Mouse (Mus musculus) E14TG2a.4 (cell line): Measurements from ENCODE around the gene Zfp408.
A peak's percentile ranks its signal among the peaks of the same experiment; 100 is the strongest.

Experiments used
- H3K27me3 ChIP-seq: 2 replicates; pipeline ENCODE4 v1.6.1; 2014; ENCODE audit warnings: low read length, control low read depth; ENCODE audit not compliant: insufficient read depth
- H3K36me3 ChIP-seq: 2 replicates; pipeline ENCODE4 v1.6.1; 2014; ENCODE audit warnings: low read length, control low read depth; ENCODE audit not compliant: insufficient read depth
- H3K4me1 ChIP-seq: replicated peaks from 2 replicates; pipeline ENCODE4 v1.6.1; 2014; ENCODE audit warnings: low read depth, low read length, control low read depth
- H3K4me3 ChIP-seq: replicated peaks from 2 replicates; pipeline ENCODE4 v1.5.1; 2014; ENCODE audit warnings: mild to moderate bottlenecking, low read length
- H3K9me3 ChIP-seq: 2 replicates; pipeline ENCODE4 v1.6.1; 2014; ENCODE audit warnings: low read length, control low read depth
- CTCF ChIP-seq: conservative IDR thresholded peaks from 2 replicates; pipeline ENCODE4 v1.5.1; 2014; ENCODE audit warnings: low read length
- NANOG ChIP-seq: IDR thresholded peaks from 2 replicates; pipeline ENCODE4 v1.6.1; 2014; ENCODE audit warnings: borderline replicate concordance, low read length, mixed read lengths
- POU5F1 ChIP-seq: IDR thresholded peaks from 2 replicates; pipeline ENCODE4 v1.6.1; 2014; ENCODE audit warnings: low read length, borderline replicate concordance

The Zfp408 gene

DNA sequence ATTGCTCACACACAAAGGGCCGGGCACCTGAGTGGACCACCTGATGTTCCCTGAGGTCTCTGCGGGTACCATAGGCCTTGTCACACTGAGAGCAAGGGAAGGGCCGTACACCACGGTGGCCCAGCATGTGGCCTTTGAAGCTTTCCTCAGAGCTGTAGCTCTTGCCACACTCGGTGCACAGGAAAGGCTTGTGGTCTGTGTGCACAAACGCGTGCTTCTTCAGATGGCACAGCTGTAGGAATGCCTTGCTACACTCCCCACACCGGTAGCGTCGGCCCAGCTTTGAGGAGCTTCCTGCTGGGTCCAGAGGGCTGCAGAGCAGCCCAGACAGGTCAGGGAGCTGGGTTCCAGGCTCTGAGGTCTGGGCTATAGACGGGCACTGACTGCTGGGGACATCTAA, 3.8 kb downstream of the Zfp408 start:
- Histone ChIP-seq H3K36me3 (peaks cover 64% of the 10 kb centered on the region), H3K27me3 (no peaks in the 10 kb centered on the region), H3K9me3 (no peaks in the 10 kb centered on the region), H3K4me1 (peaks cover 79% of the 10 kb centered on the region), H3K4me3 (peak overlapping the region; percentile 67)
- no peak for TF ChIP-seq CTCF
- no peak for TF ChIP-seq NANOG
- no peak for TF ChIP-seq POU5F1

GRCm38 (mm10) chr2:91645354-91645753, 4.2 kb downstream of the Zfp408 start:
- Histone ChIP-seq H3K4me1 (peaks cover 74% of the 10 kb centered on the region), H3K9me3 (no peaks in the 10 kb centered on the region), H3K36me3 (peaks cover 64% of the 10 kb centered on the region), H3K4me3 (peak overlapping the region; percentile 67), H3K27me3 (no peaks in the 10 kb centered on the region)
- TF ChIP-seq CTCF (no peak), POU5F1 (no peak), NANOG (no peak)

DNA sequence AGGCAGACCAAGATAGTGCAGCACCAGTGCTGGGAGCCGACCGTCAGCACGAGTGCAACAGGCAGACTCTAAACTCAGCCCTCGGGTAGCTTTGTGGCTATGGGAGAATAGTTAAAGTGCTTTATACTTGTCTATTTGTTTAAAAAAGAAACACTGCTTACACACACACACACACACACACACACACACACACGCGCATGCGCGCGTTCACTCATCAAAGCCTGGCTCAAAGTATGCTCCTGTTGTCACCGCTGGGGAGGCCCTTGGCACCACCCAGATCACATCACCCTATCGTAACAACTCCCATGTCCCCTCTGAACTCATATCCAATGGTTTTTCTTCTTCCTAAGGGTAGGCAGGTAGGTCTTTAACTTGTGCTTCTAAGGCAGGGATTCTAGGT, 5.6 kb downstream of the Zfp408 start:
- Histone ChIP-seq H3K4me1 (peaks cover 75% of the 10 kb centered on the region), H3K4me3 (no peak overlapping the region), H3K27me3 (no peaks in the 10 kb centered on the region), H3K36me3 (peaks cover 64% of the 10 kb centered on the region), H3K9me3 (no peaks in the 10 kb centered on the region)
- TF ChIP-seq NANOG, result no peak
- no peak for TF ChIP-seq CTCF
- no peak for TF ChIP-seq POU5F1

DNA sequence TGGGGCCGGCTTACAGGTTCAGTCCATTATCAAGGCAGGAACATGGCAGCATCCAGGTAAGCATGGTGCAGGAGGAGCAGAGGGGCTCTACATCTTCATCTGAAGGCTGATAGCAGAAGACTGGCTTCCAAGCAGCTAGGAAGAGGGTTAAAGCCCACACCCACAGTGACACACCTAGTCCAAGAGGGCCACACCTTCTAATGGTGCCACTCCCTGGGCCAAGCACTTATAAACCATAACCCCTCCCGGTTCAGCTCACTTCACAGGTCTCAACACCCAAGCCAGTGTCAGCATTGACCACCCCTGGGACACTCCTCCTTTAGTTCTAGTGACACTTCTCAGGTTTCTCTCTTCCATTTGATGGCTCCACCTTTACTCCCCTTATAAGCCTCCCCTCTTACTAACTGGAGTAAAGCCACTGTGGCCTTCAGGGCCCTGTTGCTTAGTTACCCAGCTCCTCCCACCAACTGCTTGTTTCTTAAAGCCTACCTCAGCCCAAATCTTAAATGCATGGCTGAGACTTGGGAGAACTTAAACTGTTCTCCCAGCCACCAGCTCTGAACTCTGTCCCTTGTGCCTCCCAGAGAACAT, 6.7 kb downstream of the Zfp408 start:
- H3K27me3 ChIP-seq, result no peaks in the 10 kb centered on the region
- H3K4me3 ChIP-seq, result no peak overlapping the region
- TF ChIP-seq CTCF, result no peak
- TF ChIP-seq NANOG, result no peak
- no peak for TF ChIP-seq POU5F1

DNA sequence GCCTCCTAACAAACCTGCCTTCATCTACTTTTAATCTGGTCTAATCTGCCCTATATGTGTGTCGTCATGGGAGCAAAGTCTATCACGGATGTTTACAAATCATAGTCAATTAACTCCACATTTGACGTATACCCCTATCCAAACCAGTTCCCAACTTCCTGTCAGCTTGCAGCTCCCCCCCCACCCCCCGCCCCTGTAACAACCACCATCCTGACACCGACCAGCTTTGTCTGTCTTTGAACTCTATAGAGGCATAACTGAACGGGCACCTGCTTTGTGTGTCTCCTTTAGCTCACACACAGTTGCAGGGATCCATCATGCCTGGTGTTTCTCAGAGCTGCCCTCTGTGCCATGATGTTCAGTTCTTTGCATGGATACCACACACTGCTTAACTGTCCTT, 10.7 kb downstream of the Zfp408 start:
- no peak for TF ChIP-seq CTCF
- TF ChIP-seq NANOG, result no peak
- no peak for TF ChIP-seq POU5F1
- Histone ChIP-seq H3K9me3 (no peaks in the 10 kb centered on the region), H3K4me3 (no peak overlapping the region), H3K4me1 (peaks cover 67% of the 10 kb centered on the region), H3K27me3 (no peaks in the 10 kb centered on the region), H3K36me3 (peaks cover 21% of the 10 kb centered on the region)

More for the DNA sequence above, 6.7 kb downstream of the Zfp408 start:
- Histone ChIP-seq H3K36me3 (peaks cover 61% of the 10 kb centered on the region), H3K9me3 (no peaks in the 10 kb centered on the region), H3K4me1 (peaks cover 70% of the 10 kb centered on the region)

GRCm38 (mm10) chr2:91636727-91637338, 12.8 kb downstream of the Zfp408 start:
- 0 out of 2 replicates have a peak, but pooled peaks cover 3% of the 10 kb centered on the region for H3K36me3 ChIP-seq
- H3K4me1 ChIP-seq, result peaks cover 58% of the 10 kb centered on the region
- TF ChIP-seq POU5F1 (no peak), NANOG (no peak), CTCF (no peak)
- H3K27me3 ChIP-seq, result no peaks in the 10 kb centered on the region
- H3K9me3 ChIP-seq, result no peaks in the 10 kb centered on the region
- peak overlapping the region; percentile 74; the same call in 1 of the 2 replicates for H3K4me3 ChIP-seq

DNA sequence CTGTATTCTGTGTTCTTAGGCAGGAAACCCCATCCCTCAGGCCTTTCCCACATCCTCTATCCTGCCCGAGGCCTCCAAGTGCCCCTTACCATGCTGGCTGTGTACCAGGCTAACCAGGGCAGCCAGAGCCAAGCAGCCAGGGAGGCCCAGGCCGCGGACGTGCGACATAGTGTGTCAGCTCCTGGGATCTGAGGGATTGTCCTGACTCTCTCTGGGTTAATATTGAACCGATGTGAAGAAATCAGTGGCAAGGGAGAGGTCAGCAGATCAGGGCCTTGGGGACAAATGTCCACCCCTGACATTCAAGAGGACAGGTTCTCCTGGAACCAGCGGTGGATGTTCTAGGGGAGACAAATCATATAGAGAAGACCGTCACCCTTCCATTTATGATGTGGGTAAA, 13.4 kb downstream of the Zfp408 start, which contains the start of gene F2:
TSS of gene F2 (minus strand) at position 186 of the 400 bp plus-strand sequence.
- peaks cover 59% of the 10 kb centered on the region for H3K4me1 ChIP-seq
- no peaks in the 10 kb centered on the region for H3K9me3 ChIP-seq
- no peaks in the 10 kb centered on the region for H3K36me3 ChIP-seq
- H3K4me3 ChIP-seq, result peak within 1 kb of the TSS; percentile 74
- no peak for TF ChIP-seq NANOG
- no peak for TF ChIP-seq POU5F1
- TF ChIP-seq CTCF, result no peak
- H3K27me3 ChIP-seq, result no peaks in the 10 kb centered on the region

- Histone ChIP-seq H3K36me3 (no peaks in the 10 kb centered on the region), H3K4me3 (peak overlapping the region; percentile 74), H3K9me3 (no peaks in the 10 kb centered on the region), H3K4me1 (peaks cover 65% of the 10 kb centered on the region), H3K27me3 (peaks cover 3% of the 10 kb centered on the region)
- TF ChIP-seq NANOG (no peak), POU5F1 (no peak), CTCF (no peak)
These were observed 14.1 kb downstream of the Zfp408 start for GRCm38 (mm10) chr2:91635486-91635885.

GRCm38 (mm10) chr2:91634841-91635240, 14.8 kb downstream of the Zfp408 start:
- no peaks in the 10 kb centered on the region for H3K36me3 ChIP-seq
- H3K27me3 ChIP-seq, result peaks cover 6% of the 10 kb centered on the region
- peak overlapping the region; percentile 74 for H3K4me3 ChIP-seq
- H3K9me3 ChIP-seq, result no peaks in the 10 kb centered on the region
- TF ChIP-seq NANOG (no peak), POU5F1 (no peak; the same call in 1 of the 2 replicates), CTCF (no peak)
- peaks cover 71% of the 10 kb centered on the region for H3K4me1 ChIP-seq
